Mouse (Mus musculus) thymus, postnatal 10 days (tissue): Measurements from ENCODE around the gene Olfr736.

Experiments used
- DNase-seq, 2 experiments: peaks; one replicate each; pipeline ENCODE4 v3.0.0; 2021; ENCODE audit warnings: low spot score in 2 of 2

Gene Olfr736

DNA sequence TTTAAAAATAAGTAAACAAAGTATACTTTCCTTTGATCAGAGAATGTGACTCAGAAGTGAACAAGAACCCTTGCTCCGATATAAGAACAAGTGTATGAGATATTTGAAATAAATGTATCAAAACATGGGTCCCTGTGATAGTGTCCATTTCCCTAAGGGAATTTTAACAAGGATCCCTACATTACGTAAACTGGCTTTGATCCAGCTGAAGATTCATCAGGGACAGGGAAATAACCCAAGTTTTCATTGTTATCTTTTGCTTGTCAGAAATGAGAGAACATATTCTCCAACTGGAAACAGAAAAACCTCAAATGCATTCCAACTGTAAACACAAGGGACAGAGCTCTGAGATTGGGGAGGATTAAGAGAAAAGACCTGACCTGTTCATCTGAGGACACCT lies at the start of gene Olfr736:
Olfr736 (plus strand) TSS at position 301 of the 400 bp plus-strand sequence.
- DNase-seq = no peak

DNA sequence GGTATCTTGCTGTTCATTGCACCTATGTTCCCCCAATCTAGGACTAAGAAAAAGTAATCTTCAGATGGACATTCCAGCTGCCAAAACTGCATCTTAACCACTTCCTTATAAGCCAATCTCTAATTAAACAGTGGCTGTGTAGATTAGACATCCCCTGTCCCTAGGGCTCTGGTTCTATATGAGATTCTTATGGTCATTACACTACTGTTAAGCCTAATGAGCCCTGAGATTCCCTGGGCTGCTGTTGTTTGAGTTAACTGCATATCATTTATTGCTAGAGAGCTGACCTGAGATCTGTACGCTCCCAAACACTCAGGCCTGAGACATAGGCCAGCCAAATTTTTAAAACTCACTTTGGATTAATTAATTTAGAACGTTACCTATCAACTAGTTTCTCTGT lies 32.2 kb upstream of the Olfr736 start, which contains the start of gene Olfr735:
Olfr735 (minus strand) TSS at position 77 of the 400 bp plus-strand sequence.
- DNase-seq = no peak

GRCm38 (mm10) chr14:50352438-50352837 lies 28.5 kb upstream of the Olfr736 start:
- DNase-seq = no peak

GRCm38 (mm10) chr14:50356725-50357124 lies 24.2 kb upstream of the Olfr736 start:
- DNase-seq = no peak

GRCm38 (mm10) chr14:50357593-50357992 lies 23.4 kb upstream of the Olfr736 start, which contains the start of gene Tlr11:
Gene Tlr11, plus strand, starts transcription at chr14:50357914.
- no peak for DNase-seq

GRCm38 (mm10) chr14:50360480-50360879 lies 20.5 kb upstream of the Olfr736 start:
- DNase-seq = no peak

GRCm38 (mm10) chr14:50363561-50363960 lies 17.4 kb upstream of the Olfr736 start:
- no peak for DNase-seq

DNA sequence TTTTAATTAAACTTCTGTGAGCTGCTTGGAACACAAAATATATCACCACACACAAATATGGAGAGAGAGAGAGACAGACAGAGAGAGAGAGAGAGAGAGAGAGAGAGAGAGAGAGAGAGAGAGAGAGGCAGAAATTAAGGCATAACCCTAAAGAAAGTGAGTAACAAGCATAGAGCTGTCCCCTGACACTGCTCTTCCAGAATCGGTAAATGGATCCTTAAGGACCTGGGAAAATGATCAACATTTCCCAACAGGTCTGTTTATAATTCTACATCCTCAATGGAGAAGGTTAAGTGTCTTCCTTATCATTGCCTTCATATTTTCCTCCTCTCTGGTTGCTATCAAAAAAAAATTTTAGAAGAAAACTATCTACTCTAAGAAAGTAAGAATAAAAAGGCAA lies 26.3 kb downstream of the Olfr736 start, which contains the start of gene Olfr738:
Olfr738 (plus strand) TSS at position 301 of the 400 bp plus-strand sequence.
- DNase-seq = no peak

DNA sequence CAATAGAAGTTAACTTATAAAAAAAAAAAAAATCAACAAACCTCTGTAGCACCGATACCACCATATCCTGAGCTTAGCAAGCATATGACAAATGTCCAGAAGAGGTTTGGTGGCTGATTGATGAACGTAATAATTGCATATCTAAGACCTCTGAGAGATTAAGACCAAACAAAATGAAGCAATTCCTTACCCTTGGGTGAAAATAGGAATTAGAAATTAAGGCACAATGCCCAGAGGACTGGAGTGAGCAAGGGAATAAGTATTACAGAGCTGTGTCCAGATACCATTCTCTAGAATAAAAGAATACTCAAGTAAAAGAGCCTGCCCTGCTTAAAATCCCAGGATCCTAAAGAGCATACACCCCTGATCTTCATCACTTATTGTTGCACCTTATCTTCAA lies 37.4 kb downstream of the Olfr736 start, which contains the start of gene Olfr739:
Olfr739 (plus strand) TSS at position 301 of the 400 bp plus-strand sequence.
- DNase-seq = no peak
